Mouse (Mus musculus): Measurements from ENCODE around the gene Ajm1. TPM values are rescaled to one million over a fixed set of nuclear protein-coding genes. Genes with fewer than 3 reads are reported as not detected.

Ajm1 gene
- under 1 TPM; 0.10 to 0.46 TPM for total RNA-seq (2021)
- long read RNA-seq, experiment 1: 0 reads
- long read RNA-seq, experiment 2: 0 reads

- peak; percentile 62 to 74 for DNase-seq
Measured at GRCm38 (mm10) chr2:25581294-25581864, at the start of gene Ajm1. Ajm1 (minus strand) TSS chr2:25581757.

- peak in 1 of 2 experiments; percentile 69 for DNase-seq
Measured at GRCm38 (mm10) chr2:25628738-25629137, 47.2 kb upstream of the Ajm1 start.

GRCm38 (mm10) chr2:25627811-25628210, 46.3 kb upstream of the Ajm1 start, which contains the start of gene Fcna:
Fcna (minus strand) TSS chr2:25628030.
- peak in 1 of 2 experiments; percentile 38 for DNase-seq

GRCm38 (mm10) chr2:25625986-25626385, 44.4 kb upstream of the Ajm1 start:
- no peak for DNase-seq

- peak; percentile 91 to 93 for DNase-seq
Measured at GRCm38 (mm10) chr2:25621229-25622200, 40.0 kb upstream of the Ajm1 start, which contains the start of gene Tmem141. Tmem141 (minus strand) TSS chr2:25622005.

GRCm38 (mm10) chr2:25620852-25621228, 39.3 kb upstream of the Ajm1 start:
- DNase-seq: no peak

- no peak for DNase-seq
Measured at GRCm38 (mm10) chr2:25620386-25620785, 38.8 kb upstream of the Ajm1 start.

GRCm38 (mm10) chr2:25617578-25617977, 36.0 kb upstream of the Ajm1 start, which contains the start of gene Ccdc183:
Ccdc183 (minus strand) TSS chr2:25617678.
- DNase-seq: no peak

- no peak for DNase-seq
Measured at GRCm38 (mm10) chr2:25616398-25616797, 34.8 kb upstream of the Ajm1 start.

GRCm38 (mm10) chr2:25608671-25609070, 27.1 kb upstream of the Ajm1 start:
- DNase-seq: no peak

GRCm38 (mm10) chr2:25607761-25608622, 26.4 kb upstream of the Ajm1 start, which contains the start of gene Rabl6:
Rabl6 (minus strand) TSS chr2:25608521.
- DNase-seq: peak; percentile 92 to 93

GRCm38 (mm10) chr2:25602526-25602925, 21.0 kb upstream of the Ajm1 start:
- DNase-seq: no peak

- no peak for DNase-seq
Measured at GRCm38 (mm10) chr2:25600037-25600436, 18.5 kb upstream of the Ajm1 start.

GRCm38 (mm10) chr2:25598749-25599148, 17.2 kb upstream of the Ajm1 start:
- DNase-seq: no peak

GRCm38 (mm10) chr2:25596765-25597510, 15.4 kb upstream of the Ajm1 start:
- DNase-seq: no peak

GRCm38 (mm10) chr2:25591863-25592262, 10.3 kb upstream of the Ajm1 start:
- peak in 1 of 2 experiments; percentile 44 for DNase-seq

GRCm38 (mm10) chr2:25588227-25588907, 6.8 kb upstream of the Ajm1 start:
- no peak for DNase-seq

- DNase-seq: no peak
Measured at GRCm38 (mm10) chr2:25587290-25587689, 5.7 kb upstream of the Ajm1 start.

- no peak for DNase-seq
Measured at GRCm38 (mm10) chr2:25585601-25586000, 4.0 kb upstream of the Ajm1 start.

GRCm38 (mm10) chr2:25584856-25585255, 3.3 kb upstream of the Ajm1 start:
- DNase-seq: no peak

- no peak for DNase-seq
Measured at GRCm38 (mm10) chr2:25584152-25584551, 2.6 kb upstream of the Ajm1 start.

Data from heart, adult 18-20 months (tissue).